Comparison of ENCODE assay signal across 8 mouse cellular contexts in genomic region chr11:106255174-106255573, GRCm38 (mm10). TPM values are rescaled to one million over a fixed set of nuclear protein-coding genes. Genes with fewer than 3 reads are reported as not detected.
DNase-seq lines count a peak whose midpoint lies in the region; ATAC-seq and TF ChIP-seq lines count a peak whose summit lies in the region.

No protein-coding gene starts in this region.

- WGBS in thymus, adult 2 months, result 3% methylated on average over 22 of the region's 22 CpGs
- 2% methylated on average over 22 of the region's 22 CpGs for WGBS in intestine, postnatal 0 days
- 3% methylated on average over 22 of the region's 22 CpGs for WGBS in neural tube, embryonic 13.5 days

- no peaks in the 10 kb centered on the region for H3K9me3 ChIP-seq in intestine, postnatal 0 days (ENCODE audit: control insufficient read depth)
- no peaks in the 10 kb centered on the region for H3K9me3 ChIP-seq in neural tube, embryonic 13.5 days

- peak; percentile 25; the same call in 1 of the 2 replicates for ATAC-seq in intestine, postnatal 0 days
- ATAC-seq in neural tube, embryonic 13.5 days (ENCODE audit: low read depth), result no peak

- peaks cover 9% of the 10 kb centered on the region for H3K4me1 ChIP-seq in thymus, adult 2 months (replicated peaks; ENCODE audit: control insufficient read depth, insufficient read depth, low read length)
- H3K4me1 ChIP-seq in intestine, postnatal 0 days (replicated peaks; ENCODE audit: control insufficient read depth, insufficient read depth, low read length), result peaks cover 8% of the 10 kb centered on the region; the same call in 1 of the 2 replicates
- H3K4me1 ChIP-seq in neural tube, embryonic 13.5 days (replicated peaks), result peaks cover 32% of the 10 kb centered on the region

- no peak for TF ChIP-seq CTCF in thymus, adult 2 months (IDR thresholded peaks at IDR 0.05; ENCODE audit: borderline replicate concordance, control insufficient read depth, extremely low read depth, insufficient read depth, low read length, poor library complexity)
- TF ChIP-seq CTCF in intestine, postnatal 0 days (IDR thresholded peaks at IDR 0.05; ENCODE audit: low read depth), result no peak

- H3K9ac ChIP-seq in intestine, postnatal 0 days (ENCODE audit: low read depth, low read length), result peak overlapping the region; percentile 75
- peak overlapping the region; percentile 93 for H3K9ac ChIP-seq in neural tube, embryonic 13.5 days

- peak overlapping the region; percentile 53 for H3K4me3 ChIP-seq in thymus, adult 2 months (ENCODE audit: control insufficient read depth, insufficient read depth, low read length)
- H3K4me3 ChIP-seq in intestine, postnatal 0 days (ENCODE audit: low read depth, low read length), result peak overlapping the region; percentile 83
- H3K4me3 ChIP-seq in neural tube, embryonic 13.5 days, result peak overlapping the region; percentile 86

- no peak overlapping the region for H3K27ac ChIP-seq in thymus, adult 2 months (ENCODE audit: control insufficient read depth, insufficient read depth, low read length)
- peak overlapping the region; percentile 65; the same call in 1 of the 2 replicates for H3K27ac ChIP-seq in intestine, postnatal 0 days (ENCODE audit: low read depth, low read length)
- no peak overlapping the region for H3K27ac ChIP-seq in neural tube, embryonic 13.5 days (replicated peaks)

- no peaks in the 10 kb centered on the region for H3K27me3 ChIP-seq in thymus, adult 2 months (ENCODE audit: control insufficient read depth, insufficient read depth, low read length)
- no peaks in the 10 kb centered on the region for H3K27me3 ChIP-seq in intestine, postnatal 0 days (replicated peaks; ENCODE audit: control insufficient read depth, insufficient read depth, low read length)
- H3K27me3 ChIP-seq in neural tube, embryonic 13.5 days, result no peaks in the 10 kb centered on the region

- peaks cover 26% of the 10 kb centered on the region for H3K36me3 ChIP-seq in thymus, adult 2 months (ENCODE audit: control insufficient read depth, insufficient read depth, low read length)
- H3K36me3 ChIP-seq in intestine, postnatal 0 days (ENCODE audit: control insufficient read depth, insufficient read depth), result peaks cover 37% of the 10 kb centered on the region
- peaks cover 58% of the 10 kb centered on the region for H3K36me3 ChIP-seq in neural tube, embryonic 13.5 days

- 0 out of 2 replicates have a peak, but pooled peaks have one; percentile 40 for TF ChIP-seq POLR2A in thymus, adult 2 months (IDR thresholded peaks at IDR 0.05; ENCODE audit: control insufficient read depth, extremely low read depth, insufficient read depth, low read length, poor library complexity)

- H3K4me2 ChIP-seq in intestine, postnatal 0 days (replicated peaks; ENCODE audit: low read depth), result peak overlapping the region; percentile 84
- H3K4me2 ChIP-seq in neural tube, embryonic 13.5 days, result peak overlapping the region; percentile 99

- peak; percentile 12 for DNase-seq in embryo, embryonic 10 days (ENCODE audit: low spot score)
- DNase-seq in embryo, embryonic 9.5 days (ENCODE audit: extremely low spot score), result no peak
- no peak for DNase-seq in thymus, adult 2 months
- no peak for DNase-seq in thymus, postnatal 0 days (ENCODE audit: low spot score)
- DNase-seq in layer of hippocampus, postnatal 14 days (ENCODE audit: low spot score in 2 of 2), result no peak
- DNase-seq in layer of hippocampus, adult 18-20 months (ENCODE audit: low spot score in 2 of 2), result no peak

RNA-seq across cellular contexts. Expression of gene Ftsj3, which starts 0.7 kb away (rescaled TPM):
- polyA plus RNA-seq in thymus, adult 2 months (2012; rRNA removed), result 23.7 and 25.3 TPM in 2 replicates
- polyA plus RNA-seq in thymus, postnatal 0 days (2015; fragmentation: Nextera tagmentation; extraction: Ambion mirVana), result 58.3 and 60.5 TPM in 2 replicates
- 16.6 and 18.3 TPM in 2 replicates for polyA plus RNA-seq in intestine, postnatal 0 days (2015; fragmentation: Nextera tagmentation; extraction: Ambion mirVana)
- 35.3 and 42.4 TPM in 2 replicates for polyA plus RNA-seq in neural tube, embryonic 13.5 days (2015; fragmentation: Nextera tagmentation; extraction: Ambion mirVana)
- total RNA-seq in layer of hippocampus, postnatal 14 days (2021), result 10 to 100 TPM; 31.0 to 36.6 TPM
- total RNA-seq in layer of hippocampus, adult 18-20 months (2021), result 10 to 100 TPM; 26.2 to 31.1 TPM

RNA-seq across cellular contexts. Expression of gene Psmc5, which starts 0.8 kb away (rescaled TPM):
- 53.9 and 56.1 TPM in 2 replicates for polyA plus RNA-seq in thymus, adult 2 months (2012; rRNA removed)
- 260 and 266 TPM in 2 replicates for polyA plus RNA-seq in thymus, postnatal 0 days (2015; fragmentation: Nextera tagmentation; extraction: Ambion mirVana)
- 160 and 168 TPM in 2 replicates for polyA plus RNA-seq in intestine, postnatal 0 days (2015; fragmentation: Nextera tagmentation; extraction: Ambion mirVana)
- 360 and 361 TPM in 2 replicates for polyA plus RNA-seq in neural tube, embryonic 13.5 days (2015; fragmentation: Nextera tagmentation; extraction: Ambion mirVana)
- total RNA-seq in layer of hippocampus, postnatal 14 days (2021), result 100 to 1,000 TPM; 137 to 141 TPM
- 100 to 1,000 TPM; 189 to 196 TPM for total RNA-seq in layer of hippocampus, adult 18-20 months (2021)

RNA-seq across cellular contexts. Expression of gene Smarcd2, which starts 17.6 kb away (rescaled TPM):
- polyA plus RNA-seq in thymus, adult 2 months (2012; rRNA removed), result 552 and 570 TPM in 2 replicates
- polyA plus RNA-seq in thymus, postnatal 0 days (2015; fragmentation: Nextera tagmentation; extraction: Ambion mirVana), result 139 and 157 TPM in 2 replicates
- polyA plus RNA-seq in intestine, postnatal 0 days (2015; fragmentation: Nextera tagmentation; extraction: Ambion mirVana), result 25.3 and 26.3 TPM in 2 replicates
- 21.8 and 24.3 TPM in 2 replicates for polyA plus RNA-seq in neural tube, embryonic 13.5 days (2015; fragmentation: Nextera tagmentation; extraction: Ambion mirVana)
- total RNA-seq in layer of hippocampus, postnatal 14 days (2021), result 10 to 100 TPM; 23.8 to 24.0 TPM
- 10 to 100 TPM; 23.9 to 26.3 TPM for total RNA-seq in layer of hippocampus, adult 18-20 months (2021)

RNA-seq across cellular contexts. Expression of gene Tcam1, which starts 21.3 kb away (rescaled TPM):
- polyA plus RNA-seq in thymus, adult 2 months (2012; rRNA removed), result 0.42 and 0.47 TPM in 2 replicates
- polyA plus RNA-seq in thymus, postnatal 0 days (2015; fragmentation: Nextera tagmentation; extraction: Ambion mirVana), result 0.40 and 0.54 TPM in 2 replicates
- 0.09 TPM in 1 of 2 replicates, not detected in the other for polyA plus RNA-seq in intestine, postnatal 0 days (2015; fragmentation: Nextera tagmentation; extraction: Ambion mirVana)
- 0.06 and 0.12 TPM in 2 replicates for polyA plus RNA-seq in neural tube, embryonic 13.5 days (2015; fragmentation: Nextera tagmentation; extraction: Ambion mirVana)
- total RNA-seq in layer of hippocampus, postnatal 14 days (2021), result under 1 TPM; 0.21 to 0.29 TPM
- under 1 TPM; 0.13 to 0.15 TPM for total RNA-seq in layer of hippocampus, adult 18-20 months (2021)

RNA-seq across cellular contexts. Expression of gene Ddx42, which starts 38.4 kb away (rescaled TPM):
- polyA plus RNA-seq in thymus, adult 2 months (2012; rRNA removed), result 16.7 and 19.9 TPM in 2 replicates
- polyA plus RNA-seq in thymus, postnatal 0 days (2015; fragmentation: Nextera tagmentation; extraction: Ambion mirVana), result 58.3 and 67.8 TPM in 2 replicates
- 28.1 and 30.0 TPM in 2 replicates for polyA plus RNA-seq in intestine, postnatal 0 days (2015; fragmentation: Nextera tagmentation; extraction: Ambion mirVana)
- polyA plus RNA-seq in neural tube, embryonic 13.5 days (2015; fragmentation: Nextera tagmentation; extraction: Ambion mirVana), result 87.1 and 89.8 TPM in 2 replicates
- 10 to 100 TPM; 67.4 to 67.8 TPM for total RNA-seq in layer of hippocampus, postnatal 14 days (2021)
- 10 to 100 TPM; 65.8 to 68.2 TPM for total RNA-seq in layer of hippocampus, adult 18-20 months (2021)
